Mouse (Mus musculus): ENCODE measurements around the gene Svop. TPM values are rescaled to one million over a fixed set of nuclear protein-coding genes. Genes with fewer than 3 reads are reported as not detected.

Gene Svop
- 0.11 TPM in 1 of 2 replicates, not detected in the other for polyA plus RNA-seq (2014; fragmentation: Nextera tagmentation; extraction: Ambion mirVana)

DNA sequence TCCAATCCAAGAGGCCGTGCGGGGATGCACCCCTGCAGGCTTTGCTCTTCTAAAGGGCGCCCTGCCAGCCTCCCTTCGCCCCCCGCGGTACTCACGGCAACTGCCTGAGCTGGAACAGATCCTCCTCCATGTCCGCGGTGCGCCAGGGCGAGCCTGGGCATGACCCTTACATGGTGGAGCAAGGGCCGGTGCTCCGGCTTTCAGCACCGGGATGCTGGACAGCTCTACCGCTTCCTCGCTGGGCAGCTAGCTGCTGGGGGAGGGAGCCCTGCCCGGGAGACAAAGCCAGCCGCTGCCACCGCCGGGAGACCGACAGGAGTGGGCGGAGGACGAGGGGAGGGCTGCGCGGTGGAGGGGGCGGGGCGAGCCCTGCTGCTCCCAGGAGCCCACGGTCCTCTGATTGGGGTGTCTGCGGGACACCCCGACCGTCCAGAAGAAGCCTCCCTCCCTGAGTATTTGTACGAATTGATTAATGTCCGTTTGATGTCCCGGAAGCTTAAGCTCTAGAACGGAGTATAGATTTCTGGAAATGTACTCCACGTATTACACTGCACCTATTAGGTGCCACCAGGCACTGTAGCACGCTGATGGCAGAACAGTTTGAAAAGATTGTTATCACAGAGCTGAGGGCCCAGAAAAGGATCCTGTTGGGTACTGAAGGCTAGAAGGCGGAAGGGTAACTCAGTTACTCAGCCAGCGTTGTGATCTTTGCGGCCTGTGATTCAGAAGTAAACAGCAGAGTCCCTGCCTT is at the start of gene Svop:
TSS of gene Svop (minus strand) at position 514 of the 751 bp plus-strand sequence.
- peak within 1 kb of the TSS; percentile 61 for H3K4me2 ChIP-seq (ENCODE audit: low read length)
- H3K27me3 ChIP-seq (ENCODE audit: control insufficient read depth, insufficient read depth, low read length), result peaks cover 3% of the 10 kb centered on the region; the same call in 1 of the 2 replicates
- no peak within 1 kb of the TSS for H3K27ac ChIP-seq (replicated peaks in 1 of 2; ENCODE audit: control insufficient read depth in 1 of 2, insufficient read depth in 1 of 2, low read depth in 2 of 2, low read length in 2 of 2)
- H3K9me3 ChIP-seq (ENCODE audit: control insufficient read depth, low read length), result no peaks in the 10 kb centered on the region
- WGBS, result 3% methylated on average over 40 of the region's 40 CpGs
- ATAC-seq (ENCODE audit: insufficient number of reproducible peaks, insufficient read depth, low FRiP score, low read depth), result no peak
- H3K4me3 ChIP-seq (ENCODE audit: control insufficient read depth in 1 of 2, insufficient read depth in 1 of 2, low read depth in 1 of 2, low read length in 2 of 2), result peak within 1 kb of the TSS in 1 of 2 experiments; percentile 8; a peak in 1 of 4 replicates
- H3K9ac ChIP-seq (ENCODE audit: low read length), result no peak within 1 kb of the TSS
- H3K4me1 ChIP-seq (ENCODE audit: control insufficient read depth in 2 of 2, insufficient read depth in 2 of 2, low read length in 2 of 2), result peaks cover 0 to 4% of the 10 kb centered on the region in 2 experiments; a peak in 1 of 4 replicates
- no peaks in the 10 kb centered on the region for H3K36me3 ChIP-seq (ENCODE audit: control insufficient read depth, insufficient read depth, low read length)

DNA sequence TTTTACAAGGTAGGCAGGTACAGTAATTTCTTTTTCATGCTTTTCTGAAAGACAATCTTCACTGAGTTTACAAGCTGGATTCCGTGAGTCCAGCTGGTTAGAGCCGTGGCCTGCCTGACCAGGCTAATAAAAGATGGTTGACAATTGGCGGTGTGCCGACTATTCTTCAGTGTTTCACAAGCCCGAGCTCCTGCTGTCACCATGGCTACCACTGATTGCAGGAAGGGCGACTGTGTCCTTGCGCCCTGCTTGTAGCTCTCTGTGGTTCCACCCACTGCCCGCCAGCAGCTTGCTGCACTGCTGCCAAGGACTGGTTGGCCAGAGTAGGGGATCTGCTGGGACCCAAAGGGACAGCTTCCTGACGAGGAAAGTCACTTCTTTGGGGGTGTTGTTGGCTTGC is 47.8 kb upstream of the Svop start:
- Histone ChIP-seq H3K36me3 (ENCODE audit: control insufficient read depth, insufficient read depth, low read length) (peaks cover 20% of the 10 kb centered on the region), H3K9ac (ENCODE audit: low read length) (peak overlapping the region; percentile 38), H3K27ac (replicated peaks in 1 of 2; ENCODE audit: control insufficient read depth in 1 of 2, insufficient read depth in 1 of 2, low read depth in 2 of 2, low read length in 2 of 2) (peak overlapping the region; percentile 86 to 91), H3K4me1 (ENCODE audit: control insufficient read depth in 2 of 2, insufficient read depth in 2 of 2, low read length in 2 of 2) (peaks cover 30 to 50% of the 10 kb centered on the region in 2 experiments), H3K9me3 (ENCODE audit: control insufficient read depth, low read length) (no peaks in the 10 kb centered on the region), H3K4me2 (ENCODE audit: low read length) (peak overlapping the region; percentile 45), H3K27me3 (ENCODE audit: control insufficient read depth, insufficient read depth, low read length) (no peaks in the 10 kb centered on the region), H3K4me3 (ENCODE audit: control insufficient read depth in 1 of 2, insufficient read depth in 1 of 2, low read depth in 1 of 2, low read length in 2 of 2) (no peak overlapping the region)
- 18% methylated on average over 9 of the region's 9 CpGs for WGBS
- peak; percentile 87 for ATAC-seq (ENCODE audit: insufficient number of reproducible peaks, insufficient read depth, low FRiP score, low read depth)

DNA sequence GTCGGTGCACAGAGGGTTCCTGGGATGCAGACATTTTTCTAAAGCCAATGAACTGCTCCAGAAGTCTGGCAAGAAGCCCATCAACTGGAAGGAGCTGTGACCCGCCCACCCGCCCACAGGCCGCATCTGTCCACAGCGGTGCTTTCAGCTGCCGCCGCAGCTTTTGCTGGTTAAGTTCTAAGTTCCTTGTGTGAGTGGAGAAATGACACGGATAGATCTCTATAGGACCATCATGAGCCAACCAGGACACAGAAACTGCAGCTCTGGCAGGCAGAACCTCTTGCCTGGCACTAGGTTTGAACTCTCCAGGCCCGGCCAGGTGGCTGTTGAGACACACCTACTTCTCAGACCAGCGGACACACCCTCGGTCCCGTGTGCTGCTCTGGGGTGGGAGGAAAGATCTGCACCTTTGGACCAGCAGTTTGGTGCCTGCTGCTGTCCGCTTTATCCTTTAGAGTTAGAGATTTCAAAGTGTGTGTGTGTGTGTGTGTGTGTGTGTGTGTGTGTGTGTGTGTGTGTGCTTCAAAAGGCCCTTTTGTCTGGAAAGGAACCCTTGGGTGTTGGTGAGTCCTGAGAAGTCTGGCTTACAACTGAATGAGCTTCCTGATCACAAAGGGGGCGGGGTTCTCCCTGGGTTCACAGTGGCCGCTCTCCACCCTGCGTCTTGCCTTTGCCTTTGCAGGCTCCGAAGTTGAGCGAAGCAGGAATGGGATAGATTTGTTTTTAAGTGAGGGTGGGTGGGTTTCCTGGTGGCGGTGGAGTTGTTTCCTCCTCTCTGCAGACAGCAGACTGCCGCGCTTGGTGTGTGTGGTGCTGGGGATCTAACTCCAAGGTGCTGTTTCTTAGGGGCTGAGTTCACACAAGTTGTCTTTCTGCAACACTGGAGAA is 47.2 kb upstream of the Svop start:
- ATAC-seq (ENCODE audit: insufficient number of reproducible peaks, insufficient read depth, low FRiP score, low read depth), result no peak
- H3K27me3 ChIP-seq (ENCODE audit: control insufficient read depth, insufficient read depth, low read length), result no peaks in the 10 kb centered on the region
- H3K36me3 ChIP-seq (ENCODE audit: control insufficient read depth, insufficient read depth, low read length), result peaks cover 21% of the 10 kb centered on the region
- 58% methylated on average over 21 of the region's 21 CpGs for WGBS
- H3K4me2 ChIP-seq (ENCODE audit: low read length), result peak overlapping the region; percentile 45
- peak overlapping the region; percentile 86 to 91 for H3K27ac ChIP-seq (replicated peaks in 1 of 2; ENCODE audit: control insufficient read depth in 1 of 2, insufficient read depth in 1 of 2, low read depth in 2 of 2, low read length in 2 of 2)
- no peak overlapping the region for H3K4me3 ChIP-seq (ENCODE audit: control insufficient read depth in 1 of 2, insufficient read depth in 1 of 2, low read depth in 1 of 2, low read length in 2 of 2)
- peaks cover 35 to 52% of the 10 kb centered on the region in 2 experiments for H3K4me1 ChIP-seq (ENCODE audit: control insufficient read depth in 2 of 2, insufficient read depth in 2 of 2, low read length in 2 of 2)
- peak overlapping the region; percentile 38; the same call in 1 of the 2 replicates for H3K9ac ChIP-seq (ENCODE audit: low read length)
- no peaks in the 10 kb centered on the region for H3K9me3 ChIP-seq (ENCODE audit: control insufficient read depth, low read length)

DNA sequence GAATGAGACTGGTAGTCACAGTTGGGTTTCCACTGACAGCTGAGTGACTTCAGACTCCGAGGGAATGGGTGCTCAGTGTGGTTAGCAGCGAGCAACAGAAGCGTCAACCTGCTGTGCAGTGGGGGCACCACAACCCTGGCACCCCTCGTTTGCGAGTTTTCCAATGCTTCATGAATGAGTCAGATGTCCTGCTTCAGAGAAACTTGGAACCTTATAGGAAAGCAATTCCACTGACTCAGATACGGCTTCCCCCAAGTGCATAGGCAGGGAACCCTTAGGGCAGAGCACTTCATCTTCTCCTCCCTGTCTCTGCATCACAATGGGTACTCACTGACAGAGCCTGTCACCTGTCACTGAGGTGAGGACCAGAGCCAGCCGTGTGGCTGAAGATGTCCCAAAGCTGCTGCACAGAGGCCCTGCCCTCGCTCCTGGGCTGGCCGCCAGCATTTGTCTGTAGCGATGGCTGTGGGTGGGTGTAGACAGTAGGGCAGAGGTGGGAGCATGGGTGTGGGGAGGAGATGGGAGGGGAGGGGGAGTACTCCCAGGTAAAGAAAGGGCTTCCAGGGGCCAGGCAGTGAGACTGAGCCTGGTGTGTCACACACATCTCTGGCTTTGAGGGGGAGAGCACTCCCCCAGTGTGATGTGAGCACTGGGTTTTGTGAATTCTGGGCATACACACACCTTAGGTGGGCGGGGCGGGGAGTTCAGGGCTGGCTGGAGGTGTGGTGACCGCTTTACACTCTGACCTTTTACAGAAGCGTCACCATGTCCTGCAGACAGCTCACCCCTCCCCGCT is 46.3 kb upstream of the Svop start:
- no peak overlapping the region for H3K4me3 ChIP-seq (ENCODE audit: control insufficient read depth in 1 of 2, insufficient read depth in 1 of 2, low read depth in 1 of 2, low read length in 2 of 2)
- H3K9ac ChIP-seq (ENCODE audit: low read length), result no peak overlapping the region
- peak overlapping the region in 1 of 2 experiments; percentile 91; a peak in 2 of 4 replicates for H3K27ac ChIP-seq (replicated peaks in 1 of 2; ENCODE audit: control insufficient read depth in 1 of 2, insufficient read depth in 1 of 2, low read depth in 2 of 2, low read length in 2 of 2)
- no peak overlapping the region for H3K4me2 ChIP-seq (ENCODE audit: low read length)
- peaks cover 36 to 53% of the 10 kb centered on the region in 2 experiments for H3K4me1 ChIP-seq (ENCODE audit: control insufficient read depth in 2 of 2, insufficient read depth in 2 of 2, low read length in 2 of 2)
- WGBS, result 61% methylated on average over 15 of the region's 15 CpGs
- no peak for ATAC-seq (ENCODE audit: insufficient number of reproducible peaks, insufficient read depth, low FRiP score, low read depth)
- no peaks in the 10 kb centered on the region for H3K9me3 ChIP-seq (ENCODE audit: control insufficient read depth, low read length)
- peaks cover 24% of the 10 kb centered on the region for H3K36me3 ChIP-seq (ENCODE audit: control insufficient read depth, insufficient read depth, low read length)
- no peaks in the 10 kb centered on the region for H3K27me3 ChIP-seq (ENCODE audit: control insufficient read depth, insufficient read depth, low read length)

DNA sequence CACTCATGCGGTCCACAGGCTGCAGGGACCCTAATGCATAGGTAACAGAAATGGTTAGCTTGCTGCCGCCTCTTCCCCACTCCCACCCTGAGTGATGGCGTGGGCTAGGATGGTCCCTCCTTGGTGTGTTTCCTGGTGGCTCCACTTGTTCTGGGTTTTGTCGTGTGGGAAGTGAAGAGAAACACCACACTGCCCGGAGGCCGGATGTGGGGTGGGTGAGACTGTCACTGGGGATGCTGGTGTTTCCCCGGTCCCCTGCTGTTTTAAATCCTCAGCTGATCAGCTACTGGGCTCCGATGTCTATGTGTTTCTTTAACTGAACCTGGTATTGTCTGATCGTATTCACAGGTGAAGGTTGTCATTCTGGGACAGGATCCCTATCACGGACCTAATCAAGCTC is 44.1 kb upstream of the Svop start:
- H3K4me3 ChIP-seq (ENCODE audit: control insufficient read depth in 1 of 2, insufficient read depth in 1 of 2, low read depth in 1 of 2, low read length in 2 of 2), result no peak overlapping the region
- peaks cover 41 to 67% of the 10 kb centered on the region in 2 experiments for H3K4me1 ChIP-seq (ENCODE audit: control insufficient read depth in 2 of 2, insufficient read depth in 2 of 2, low read length in 2 of 2)
- H3K9me3 ChIP-seq (ENCODE audit: control insufficient read depth, low read length), result no peaks in the 10 kb centered on the region
- 89% methylated on average over 10 of the region's 10 CpGs for whole genome bisulfite sequencing
- no peak overlapping the region for H3K9ac ChIP-seq (ENCODE audit: low read length)
- H3K36me3 ChIP-seq (ENCODE audit: control insufficient read depth, insufficient read depth, low read length), result peaks cover 24% of the 10 kb centered on the region
- ATAC-seq (ENCODE audit: insufficient number of reproducible peaks, insufficient read depth, low FRiP score, low read depth), result no peak
- H3K4me2 ChIP-seq (ENCODE audit: low read length), result no peak overlapping the region
- no peaks in the 10 kb centered on the region for H3K27me3 ChIP-seq (ENCODE audit: control insufficient read depth, insufficient read depth, low read length)
- H3K27ac ChIP-seq (replicated peaks in 1 of 2; ENCODE audit: control insufficient read depth in 1 of 2, insufficient read depth in 1 of 2, low read depth in 2 of 2, low read length in 2 of 2), result no peak overlapping the region

DNA sequence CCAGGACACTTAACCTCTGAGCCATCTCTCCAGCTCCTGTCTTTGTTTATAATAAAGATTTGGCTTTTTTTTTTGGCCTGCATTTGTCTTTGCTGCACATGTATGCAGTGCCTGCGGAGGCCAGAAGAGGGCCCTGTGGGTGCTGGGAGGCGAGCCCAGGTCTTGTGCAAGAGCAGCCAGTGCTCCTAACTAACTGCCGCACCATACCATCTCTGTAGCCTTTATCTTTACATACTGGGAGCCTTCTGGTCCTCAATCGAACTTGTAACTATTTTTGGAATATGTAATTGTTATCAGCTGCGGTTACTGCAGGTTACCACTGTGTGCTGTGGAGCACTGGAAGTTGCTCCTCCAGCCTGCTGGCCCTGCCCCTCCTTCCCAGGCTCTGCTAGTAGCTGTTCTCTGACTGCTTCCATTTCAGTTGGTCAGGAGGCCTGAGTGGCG is 42.7 kb upstream of the Svop start:
- Histone ChIP-seq H3K4me3 (ENCODE audit: control insufficient read depth in 1 of 2, insufficient read depth in 1 of 2, low read depth in 1 of 2, low read length in 2 of 2) (no peak overlapping the region), H3K27me3 (ENCODE audit: control insufficient read depth, insufficient read depth, low read length) (no peaks in the 10 kb centered on the region), H3K4me1 (ENCODE audit: control insufficient read depth in 2 of 2, insufficient read depth in 2 of 2, low read length in 2 of 2) (peaks cover 34 to 60% of the 10 kb centered on the region in 2 experiments), H3K4me2 (ENCODE audit: low read length) (peak overlapping the region; percentile 32), H3K9ac (ENCODE audit: low read length) (peak overlapping the region; percentile 55; the same call in 1 of the 2 replicates), H3K9me3 (ENCODE audit: control insufficient read depth, low read length) (no peaks in the 10 kb centered on the region), H3K36me3 (ENCODE audit: control insufficient read depth, insufficient read depth, low read length) (peaks cover 24% of the 10 kb centered on the region), H3K27ac (replicated peaks in 1 of 2; ENCODE audit: control insufficient read depth in 1 of 2, insufficient read depth in 1 of 2, low read depth in 2 of 2, low read length in 2 of 2) (peak overlapping the region; percentile 73 to 80)
- WGBS, result 30% methylated on average over 6 of the region's 6 CpGs
- ATAC-seq (ENCODE audit: insufficient number of reproducible peaks, insufficient read depth, low FRiP score, low read depth), result no peak

DNA sequence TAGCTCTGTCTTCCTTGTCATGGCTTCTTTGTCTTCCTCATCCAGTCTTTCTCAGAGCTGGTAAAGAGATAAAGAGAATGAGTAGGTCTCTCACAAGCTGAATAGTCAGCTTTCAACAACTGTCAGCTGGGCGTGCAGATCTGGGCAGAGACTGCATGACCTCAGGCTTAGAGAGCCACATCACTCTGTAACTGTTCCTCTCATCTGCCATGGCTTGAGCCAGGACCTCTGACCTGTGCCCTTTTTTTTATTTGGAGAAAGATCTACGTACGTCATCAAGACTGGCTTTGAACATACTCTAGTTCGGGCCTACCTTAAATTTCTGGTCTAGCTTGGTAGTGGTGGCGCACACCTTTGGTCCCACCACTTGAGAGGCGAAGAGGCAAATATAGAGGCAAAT is 41.5 kb upstream of the Svop start:
- Histone ChIP-seq H3K9ac (ENCODE audit: low read length) (peak overlapping the region; percentile 45; the same call in 1 of the 2 replicates), H3K27me3 (ENCODE audit: control insufficient read depth, insufficient read depth, low read length) (no peaks in the 10 kb centered on the region), H3K4me3 (ENCODE audit: control insufficient read depth in 1 of 2, insufficient read depth in 1 of 2, low read depth in 1 of 2, low read length in 2 of 2) (no peak overlapping the region), H3K36me3 (ENCODE audit: control insufficient read depth, insufficient read depth, low read length) (peaks cover 24% of the 10 kb centered on the region), H3K9me3 (ENCODE audit: control insufficient read depth, low read length) (no peaks in the 10 kb centered on the region), H3K4me2 (ENCODE audit: low read length) (peak overlapping the region; percentile 99; the same call in 1 of the 2 replicates), H3K27ac (replicated peaks in 1 of 2; ENCODE audit: control insufficient read depth in 1 of 2, insufficient read depth in 1 of 2, low read depth in 2 of 2, low read length in 2 of 2) (no peak overlapping the region), H3K4me1 (ENCODE audit: control insufficient read depth in 2 of 2, insufficient read depth in 2 of 2, low read length in 2 of 2) (peaks cover 22 to 48% of the 10 kb centered on the region in 2 experiments)
- ATAC-seq (ENCODE audit: insufficient number of reproducible peaks, insufficient read depth, low FRiP score, low read depth), result no peak
- WGBS, result 87% methylated on average over 6 of the region's 6 CpGs

All from heart, embryonic 14.5 days (tissue).